Comparison of ENCODE assay signal across 19 mouse cellular contexts in genomic region chr7:120205989-120206388, GRCm38 (mm10). TPM values are rescaled to one million over a fixed set of nuclear protein-coding genes. Genes with fewer than 3 reads are reported as not detected.
DNase-seq lines count a peak whose midpoint lies in the region; ATAC-seq lines count a peak whose summit lies in the region.
"Had no signal": no experiment of that assay in that cellular context is flagged by ENCODE, and none has a peak within 500 bp of the region (broad histone marks: within the 10 kb centered on the region; RNA-seq: fewer than 3 reads in every experiment).

No protein-coding gene starts in this region.

- 36% methylated on average over 9 of the region's 9 CpGs for WGBS in heart, embryonic 10.5 days
- WGBS in midbrain, embryonic 16.5 days, result 71% methylated on average over 9 of the region's 9 CpGs
- 79% methylated on average over 9 of the region's 9 CpGs for WGBS in midbrain, embryonic 10.5 days

- DNase-seq in heart, adult 9 months (ENCODE audit: low spot score in 2 of 2), result peak; percentile 7 to 18
- no peak for DNase-seq in heart, embryonic 10.5 days (ENCODE audit: low spot score)
- peak; percentile 26 for DNase-seq in 416B (ENCODE audit: low read depth)
- DNase-seq in brain, adult 2 months (ENCODE audit: low read depth, low spot score), result peak; percentile 8
- DNase-seq in lung, postnatal 25 days (ENCODE audit: low spot score), result peak; percentile 53
- no peak for DNase-seq in layer of hippocampus, adult 8-10 months (ENCODE audit: low spot score in 2 of 2)
- DNase-seq in midbrain, embryonic 10.5 days (ENCODE audit: low spot score), result no peak
- DNase-seq: cerebellum, adult 8-10 months; gastrocnemius, postnatal 10 days; retina, postnatal 1 day; thymus, adult 2 months had no signal

- no peak overlapping the region for H3K9ac ChIP-seq in midbrain, embryonic 16.5 days (ENCODE audit: low read depth, low read length)
- H3K9ac ChIP-seq: limb, embryonic 15.5 days; neural tube, embryonic 15.5 days had no signal

- peaks cover 26% of the 10 kb centered on the region for H3K27me3 ChIP-seq in heart, embryonic 10.5 days (ENCODE audit: insufficient read depth, poor library complexity, severe bottlenecking)
- H3K27me3 ChIP-seq in midbrain, embryonic 16.5 days (ENCODE audit: control insufficient read depth, insufficient read depth, low read depth, low read length), result peaks cover 9% of the 10 kb centered on the region
- peaks cover 24% of the 10 kb centered on the region for H3K27me3 ChIP-seq in midbrain, embryonic 10.5 days (ENCODE audit: low read depth, poor library complexity, severe bottlenecking)
- H3K27me3 ChIP-seq: Patski had no signal

- H3K4me2 ChIP-seq in midbrain, embryonic 16.5 days (ENCODE audit: low read length), result no peak overlapping the region
- H3K4me2 ChIP-seq: limb, embryonic 15.5 days; neural tube, embryonic 15.5 days had no signal

- no peaks in the 10 kb centered on the region for H3K9me3 ChIP-seq in heart, embryonic 10.5 days
- H3K9me3 ChIP-seq in midbrain, embryonic 16.5 days (replicated peaks; ENCODE audit: control insufficient read depth, low read length, poor library complexity, severe bottlenecking), result no peaks in the 10 kb centered on the region
- no peaks in the 10 kb centered on the region for H3K9me3 ChIP-seq in midbrain, embryonic 10.5 days (replicated peaks)
- H3K9me3 ChIP-seq: limb, embryonic 15.5 days; neural tube, embryonic 15.5 days had no signal

- ATAC-seq in midbrain, embryonic 16.5 days, result no peak
- ATAC-seq: CD4-positive, CD25-positive, alpha-beta regulatory T cell, adult 4 months; forebrain, embryonic 14.5 days; Patski had no signal

- no peak overlapping the region for H3K4me3 ChIP-seq in heart, embryonic 10.5 days
- H3K4me3 ChIP-seq in midbrain, embryonic 16.5 days (ENCODE audit: low read depth, low read length), result no peak overlapping the region
- no peak overlapping the region for H3K4me3 ChIP-seq in midbrain, embryonic 10.5 days
- H3K4me3 ChIP-seq: limb, embryonic 15.5 days; neural tube, embryonic 15.5 days had no signal

- H3K36me3 ChIP-seq in heart, embryonic 10.5 days, result no peaks in the 10 kb centered on the region
- no peaks in the 10 kb centered on the region for H3K36me3 ChIP-seq in midbrain, embryonic 16.5 days (ENCODE audit: control insufficient read depth, insufficient read depth, low read length)
- no peaks in the 10 kb centered on the region for H3K36me3 ChIP-seq in midbrain, embryonic 10.5 days
- H3K36me3 ChIP-seq: limb, embryonic 15.5 days; neural tube, embryonic 15.5 days had no signal

- H3K27ac ChIP-seq in heart, embryonic 10.5 days, result no peak overlapping the region
- no peak overlapping the region for H3K27ac ChIP-seq in midbrain, embryonic 16.5 days (ENCODE audit: low read length)
- H3K27ac ChIP-seq in midbrain, embryonic 10.5 days (replicated peaks), result no peak overlapping the region
- H3K27ac ChIP-seq: limb, embryonic 15.5 days; neural tube, embryonic 15.5 days had no signal

- H3K4me1 ChIP-seq in heart, embryonic 10.5 days, result peaks cover 10% of the 10 kb centered on the region
- H3K4me1 ChIP-seq in midbrain, embryonic 16.5 days (ENCODE audit: control insufficient read depth, insufficient read depth, low read length), result peaks cover 6% of the 10 kb centered on the region
- peaks cover 10% of the 10 kb centered on the region for H3K4me1 ChIP-seq in midbrain, embryonic 10.5 days

RNA-seq across cellular contexts. Expression of gene Abca14, which starts 2.2 kb away (rescaled TPM):
- 0.15 TPM in 1 of 2 replicates, not detected in the other for polyA plus RNA-seq in heart, embryonic 10.5 days (2016; fragmentation: Nextera tagmentation; extraction: Ambion mirVana)
- total RNA-seq in layer of hippocampus, adult 8-10 months (2022), result not detected
- polyA plus RNA-seq in midbrain, embryonic 16.5 days (2015; fragmentation: Nextera tagmentation; extraction: Ambion mirVana), result not detected in 2 replicates
- polyA plus RNA-seq in midbrain, embryonic 10.5 days (2016; fragmentation: Nextera tagmentation; extraction: Ambion mirVana), result not detected in 2 replicates
- total RNA-seq: gastrocnemius, postnatal 10 days; heart, postnatal 14 days had no signal
- polyA plus RNA-seq: CD4-positive, CD25-positive, alpha-beta regulatory T cell, adult 4 months; forebrain, embryonic 14.5 days; limb, embryonic 15.5 days; neural tube, embryonic 15.5 days; Patski; spleen, adult 2 months; thymus, adult 2 months had no signal

RNA-seq across cellular contexts. Expression of gene Crym, which starts 4.1 kb away (rescaled TPM):
- polyA plus RNA-seq in heart, embryonic 10.5 days (2016; fragmentation: Nextera tagmentation; extraction: Ambion mirVana), result 2.3 and 5.5 TPM in 2 replicates
- total RNA-seq in layer of hippocampus, adult 8-10 months (2022), result 100 to 1,000 TPM; 228 to 257 (median 245) TPM
- polyA plus RNA-seq in midbrain, embryonic 16.5 days (2015; fragmentation: Nextera tagmentation; extraction: Ambion mirVana), result 19.0 and 32.3 TPM in 2 replicates
- 35.5 and 40.2 TPM in 2 replicates for polyA plus RNA-seq in midbrain, embryonic 10.5 days (2016; fragmentation: Nextera tagmentation; extraction: Ambion mirVana)
- polyA plus RNA-seq: CD4-positive, CD25-positive, alpha-beta regulatory T cell, adult 4 months; Patski had no signal

RNA-seq across cellular contexts. Expression of gene Anks4b, which starts 32.3 kb away (rescaled TPM):
- 0.06 TPM in 1 of 2 replicates, not detected in the other for polyA plus RNA-seq in heart, embryonic 10.5 days (2016; fragmentation: Nextera tagmentation; extraction: Ambion mirVana)
- total RNA-seq in layer of hippocampus, adult 8-10 months (2022), result under 1 TPM; 0.22 to 0.45 (median 0.34) TPM
- not detected in 2 replicates for polyA plus RNA-seq in midbrain, embryonic 16.5 days (2015; fragmentation: Nextera tagmentation; extraction: Ambion mirVana)
- polyA plus RNA-seq in midbrain, embryonic 10.5 days (2016; fragmentation: Nextera tagmentation; extraction: Ambion mirVana), result not detected in 2 replicates
- polyA plus RNA-seq: CD4-positive, CD25-positive, alpha-beta regulatory T cell, adult 4 months; forebrain, embryonic 14.5 days; limb, embryonic 15.5 days; neural tube, embryonic 15.5 days; Patski; spleen, adult 2 months had no signal

Comparison
In these comparisons a context has a peak if more than half of its experiments do, and no peak if none do; other contexts are left out.
1. DNase-seq: peak in heart, adult 9 months (2 of 2), 416B (single experiment), brain, adult 2 months (single experiment) and lung, postnatal 25 days (single experiment); none in heart, embryonic 10.5 days (single experiment), layer of hippocampus, adult 8-10 months (0 of 2) and midbrain, embryonic 10.5 days (single experiment).